Mouse (Mus musculus): ENCODE data around the gene Spaca5.

Spaca5 gene

GRCm38 (mm10) chrX:21068106-21068505, at the start of gene Spaca5:
TSS of gene Spaca5 (plus strand) at chrX:21068406.
- DNase-seq (ENCODE audit: extremely low read depth, insufficient read length, low spot score) = no peak

GRCm38 (mm10) chrX:21061460-21061859, 6.7 kb upstream of the Spaca5 start:
- DNase-seq (ENCODE audit: extremely low read depth, insufficient read length, low spot score) = no peak

- DNase-seq (ENCODE audit: extremely low read depth, insufficient read length, low spot score) = peak; percentile 73
These were observed 6.2 kb upstream of the Spaca5 start, which contains the start of gene Zfp182 for GRCm38 (mm10) chrX:21061866-21062543. TSS of gene Zfp182 (minus strand) at chrX:21062316.

- no peak for DNase-seq (ENCODE audit: extremely low read depth, insufficient read length, low spot score)
These were observed 5.7 kb upstream of the Spaca5 start for GRCm38 (mm10) chrX:21062544-21062890.

- DNase-seq (ENCODE audit: extremely low read depth, insufficient read length, low spot score) = no peak
These were observed 20.4 kb downstream of the Spaca5 start for GRCm38 (mm10) chrX:21088645-21088982.

- DNase-seq (ENCODE audit: extremely low read depth, insufficient read length, low spot score) = peak; percentile 60
These were observed 21.0 kb downstream of the Spaca5 start, which contains the start of gene Zfp300 for GRCm38 (mm10) chrX:21088983-21089866. TSS of gene Zfp300 (minus strand) at chrX:21089527.

GRCm38 (mm10) chrX:21089867-21090239, 21.6 kb downstream of the Spaca5 start:
- DNase-seq (ENCODE audit: extremely low read depth, insufficient read length, low spot score) = no peak

- no peak for DNase-seq (ENCODE audit: extremely low read depth, insufficient read length, low spot score)
These were observed 47.3 kb downstream of the Spaca5 start, which contains the start of gene Ssxa1 for GRCm38 (mm10) chrX:21115520-21115919. TSS of gene Ssxa1 (plus strand) at chrX:21115820.
